In genomic region chr17:34618999-34619398, GRCm38 (mm10) we compare ENCODE assay signal across 8 mouse cellular contexts. TPM values are rescaled to one million over a fixed set of nuclear protein-coding genes. Genes with fewer than 3 reads are reported as not detected.
DNase-seq lines count a peak whose midpoint lies in the region; ATAC-seq and TF ChIP-seq lines count a peak whose summit lies in the region.

No protein-coding gene starts in this region.

- H3K4me2 ChIP-seq in forebrain, embryonic 13.5 days, result no peak overlapping the region
- H3K4me2 ChIP-seq in forebrain, embryonic 16.5 days (ENCODE audit: low read length), result no peak overlapping the region
- H3K4me2 ChIP-seq in kidney, postnatal 0 days (ENCODE audit: low read length), result no peak overlapping the region

- peak; percentile 22; the same call in 1 of the 2 replicates for ATAC-seq in forebrain, embryonic 13.5 days
- ATAC-seq in forebrain, embryonic 16.5 days, result no peak
- ATAC-seq in kidney, postnatal 0 days (replicated peaks; ENCODE audit: low FRiP score, low read depth), result no peak

- DNase-seq in urinary bladder, postnatal 14 days (ENCODE audit: low spot score), result peak; percentile 79
- DNase-seq in urinary bladder, postnatal 10 days (ENCODE audit: low spot score), result no peak
- DNase-seq in embryo, embryonic 11 days, result peak; percentile 73
- DNase-seq in kidney, postnatal 0 days (ENCODE audit: low spot score), result peak; percentile 66
- peak; percentile 85 for DNase-seq in thymus, postnatal 25 days

- H3K9ac ChIP-seq in forebrain, embryonic 13.5 days, result no peak overlapping the region
- H3K9ac ChIP-seq in forebrain, embryonic 16.5 days (replicated peaks; ENCODE audit: low read depth, low read length), result no peak overlapping the region
- H3K9ac ChIP-seq in kidney, postnatal 0 days (ENCODE audit: low read depth, low read length), result no peak overlapping the region

- H3K27ac ChIP-seq in forebrain, embryonic 13.5 days, result no peak overlapping the region
- H3K27ac ChIP-seq in forebrain, embryonic 16.5 days (ENCODE audit: low read length), result no peak overlapping the region
- H3K27ac ChIP-seq in kidney, postnatal 0 days, result no peak overlapping the region

- peak; percentile 87 for TF ChIP-seq CTCF in kidney, postnatal 0 days (IDR thresholded peaks at IDR 0.05; ENCODE audit: low read depth)

- 17% methylated on average over 6 of the region's 6 CpGs for WGBS in forebrain, embryonic 13.5 days
- 17% methylated on average over 6 of the region's 6 CpGs for whole genome bisulfite sequencing in forebrain, embryonic 16.5 days
- 17% methylated on average over 6 of the region's 6 CpGs for WGBS in kidney, postnatal 0 days

- H3K36me3 ChIP-seq in forebrain, embryonic 13.5 days (ENCODE audit: poor library complexity, severe bottlenecking), result peaks cover 71% of the 10 kb centered on the region
- H3K36me3 ChIP-seq in forebrain, embryonic 16.5 days (ENCODE audit: control insufficient read depth, insufficient read depth), result peaks cover 15% of the 10 kb centered on the region; the same call in 1 of the 2 replicates
- peaks cover 41% of the 10 kb centered on the region for H3K36me3 ChIP-seq in kidney, postnatal 0 days (ENCODE audit: insufficient read depth, low read length)
- peaks cover 74% of the 10 kb centered on the region for H3K36me3 ChIP-seq in megakaryocyte, embryonic 14.5 days (replicated peaks; ENCODE audit: low read length)

- no peaks in the 10 kb centered on the region for H3K9me3 ChIP-seq in forebrain, embryonic 13.5 days (replicated peaks)
- no peaks in the 10 kb centered on the region for H3K9me3 ChIP-seq in forebrain, embryonic 16.5 days (ENCODE audit: control insufficient read depth, low read length)
- no peaks in the 10 kb centered on the region for H3K9me3 ChIP-seq in kidney, postnatal 0 days (replicated peaks; ENCODE audit: low read length)
- no peaks in the 10 kb centered on the region for H3K9me3 ChIP-seq in megakaryocyte, embryonic 14.5 days

- no peaks in the 10 kb centered on the region for H3K4me1 ChIP-seq in forebrain, embryonic 13.5 days
- H3K4me1 ChIP-seq in forebrain, embryonic 16.5 days (replicated peaks; ENCODE audit: control insufficient read depth, insufficient read depth, low read length), result no peaks in the 10 kb centered on the region
- no peaks in the 10 kb centered on the region for H3K4me1 ChIP-seq in kidney, postnatal 0 days (replicated peaks; ENCODE audit: insufficient read depth, low read length)
- peaks cover 11% of the 10 kb centered on the region for H3K4me1 ChIP-seq in megakaryocyte, embryonic 14.5 days

- H3K4me3 ChIP-seq in forebrain, embryonic 13.5 days, result no peak overlapping the region
- H3K4me3 ChIP-seq in forebrain, embryonic 16.5 days (replicated peaks; ENCODE audit: low read length), result no peak overlapping the region
- H3K4me3 ChIP-seq in kidney, postnatal 0 days (replicated peaks; ENCODE audit: low read depth, low read length), result no peak overlapping the region
- peak overlapping the region; percentile 3 for H3K4me3 ChIP-seq in megakaryocyte, embryonic 14.5 days (replicated peaks)

- no peaks in the 10 kb centered on the region for H3K27me3 ChIP-seq in forebrain, embryonic 13.5 days
- no peaks in the 10 kb centered on the region for H3K27me3 ChIP-seq in forebrain, embryonic 16.5 days (replicated peaks; ENCODE audit: control insufficient read depth, insufficient read depth, low read length)
- H3K27me3 ChIP-seq in kidney, postnatal 0 days (ENCODE audit: insufficient read depth, low read length), result no peaks in the 10 kb centered on the region
- no peaks in the 10 kb centered on the region for H3K27me3 ChIP-seq in megakaryocyte, embryonic 14.5 days (replicated peaks)

RNA-seq across cellular contexts. Expression of gene Egfl8, which starts 3.2 kb away (rescaled TPM):
- 4.7 and 5.9 TPM in 2 replicates for polyA plus RNA-seq in forebrain, embryonic 13.5 days (2015; fragmentation: Nextera tagmentation; extraction: Ambion mirVana)
- 7.0 and 7.5 TPM in 2 replicates for polyA plus RNA-seq in forebrain, embryonic 16.5 days (2015; fragmentation: Nextera tagmentation; extraction: Ambion mirVana)
- 5.9 and 6.6 TPM in 2 replicates for polyA plus RNA-seq in kidney, postnatal 0 days (2015; fragmentation: Nextera tagmentation; extraction: Ambion mirVana)
- 1.9 TPM in 1 of 2 replicates, not detected in the other for polyA plus RNA-seq in megakaryocyte, embryonic 14.5 days (2012; ENCODE audit: insufficient read depth, low replicate concordance)

RNA-seq across cellular contexts. Expression of gene Ppt2, which starts 9.3 kb away (rescaled TPM):
- polyA plus RNA-seq in forebrain, embryonic 13.5 days (2015; fragmentation: Nextera tagmentation; extraction: Ambion mirVana), result 15.9 and 19.7 TPM in 2 replicates
- 16.2 and 17.7 TPM in 2 replicates for polyA plus RNA-seq in forebrain, embryonic 16.5 days (2015; fragmentation: Nextera tagmentation; extraction: Ambion mirVana)
- 62.9 and 65.5 TPM in 2 replicates for polyA plus RNA-seq in kidney, postnatal 0 days (2015; fragmentation: Nextera tagmentation; extraction: Ambion mirVana)
- 40.9 and 74.9 TPM in 2 replicates for polyA plus RNA-seq in megakaryocyte, embryonic 14.5 days (2012; ENCODE audit: insufficient read depth, low replicate concordance)

RNA-seq across cellular contexts. Expression of gene Prrt1, which starts 10.3 kb away (rescaled TPM):
- 2.8 and 6.0 TPM in 2 replicates for polyA plus RNA-seq in forebrain, embryonic 13.5 days (2015; fragmentation: Nextera tagmentation; extraction: Ambion mirVana)
- 5.0 and 10.4 TPM in 2 replicates for polyA plus RNA-seq in forebrain, embryonic 16.5 days (2015; fragmentation: Nextera tagmentation; extraction: Ambion mirVana)
- 0.36 and 0.55 TPM in 2 replicates for polyA plus RNA-seq in kidney, postnatal 0 days (2015; fragmentation: Nextera tagmentation; extraction: Ambion mirVana)
- polyA plus RNA-seq in megakaryocyte, embryonic 14.5 days (2012; ENCODE audit: insufficient read depth, low replicate concordance), result not detected in 2 replicates

RNA-seq across cellular contexts. Expression of gene Agpat1, which starts 14.9 kb away (rescaled TPM):
- 74.4 and 77.6 TPM in 2 replicates for polyA plus RNA-seq in forebrain, embryonic 13.5 days (2015; fragmentation: Nextera tagmentation; extraction: Ambion mirVana)
- 93.7 and 104 TPM in 2 replicates for polyA plus RNA-seq in forebrain, embryonic 16.5 days (2015; fragmentation: Nextera tagmentation; extraction: Ambion mirVana)
- polyA plus RNA-seq in kidney, postnatal 0 days (2015; fragmentation: Nextera tagmentation; extraction: Ambion mirVana), result 56.1 and 58.6 TPM in 2 replicates
- polyA plus RNA-seq in megakaryocyte, embryonic 14.5 days (2012; ENCODE audit: insufficient read depth, low replicate concordance), result 165 and 309 TPM in 2 replicates

RNA-seq across cellular contexts. Expression of gene Rnf5, which starts 15.5 kb away (rescaled TPM):
- polyA plus RNA-seq in forebrain, embryonic 13.5 days (2015; fragmentation: Nextera tagmentation; extraction: Ambion mirVana), result 302 TPM in 2 replicates
- 292 and 328 TPM in 2 replicates for polyA plus RNA-seq in forebrain, embryonic 16.5 days (2015; fragmentation: Nextera tagmentation; extraction: Ambion mirVana)
- 154 and 177 TPM in 2 replicates for polyA plus RNA-seq in kidney, postnatal 0 days (2015; fragmentation: Nextera tagmentation; extraction: Ambion mirVana)
- 37.8 and 101 TPM in 2 replicates for polyA plus RNA-seq in megakaryocyte, embryonic 14.5 days (2012; ENCODE audit: insufficient read depth, low replicate concordance)
